Mouse (Mus musculus) heart, postnatal 0 days (tissue): Measurements from ENCODE around the gene Mis18a. TPM values are rescaled to one million over a fixed set of nuclear protein-coding genes. Genes with fewer than 3 reads are reported as not detected.

Source experiments
- ATAC-seq: fragments of 200-750 bp; cut with Nextera tagmentation; 2 replicates; pipeline ENCODE4 v1.8.0; 2017; ENCODE audit warnings: low read depth, moderate number of reproducible peaks, moderate library complexity; ENCODE audit not compliant: insufficient read depth
- DNase-seq: peaks from one replicate; pipeline ENCODE4 v3.0.0-alpha.2; 2016; ENCODE audit warnings: low spot score
- H3K27ac ChIP-seq: fragments of 300-500 bp; sonication (generic); 2 replicates; pipeline ENCODE4 v1.5.1; 2014; ENCODE audit warnings: low read depth, mild to moderate bottlenecking
- H3K27me3 ChIP-seq: fragments of 300-500 bp; sonication (generic); 2 replicates; pipeline ENCODE4 v1.6.1; 2014; ENCODE audit warnings: low read length, mixed read lengths; ENCODE audit not compliant: control insufficient read depth, insufficient read depth
- H3K36me3 ChIP-seq: fragments of 300-500 bp; sonication (generic); replicated peaks from 2 replicates; pipeline ENCODE4 v1.6.1; 2014; ENCODE audit warnings: low read length, mixed read lengths; ENCODE audit not compliant: control insufficient read depth, insufficient read depth
- H3K4me1 ChIP-seq: fragments of 300-500 bp; sonication (generic); 2 replicates; pipeline ENCODE4 v1.6.1; 2014; ENCODE audit warnings: antibody characterized with exemption; ENCODE audit not compliant: control insufficient read depth, insufficient read depth
- H3K4me2 ChIP-seq: fragments of 300-500 bp; sonication (generic); 2 replicates; pipeline ENCODE4 v1.6.1; 2014; ENCODE audit warnings: low read depth, mild to moderate bottlenecking, low read length, moderate library complexity
- H3K4me3 ChIP-seq: fragments of 300-500 bp; sonication (generic); 2 replicates; pipeline ENCODE4 v1.5.1; 2014; ENCODE audit warnings: low read depth, low read length
- H3K9ac ChIP-seq: fragments of 300-500 bp; sonication (generic); replicated peaks from 2 replicates; pipeline ENCODE4 v1.6.1; 2014; ENCODE audit warnings: low read depth, low read length, mixed read lengths
- H3K9me3 ChIP-seq: fragments of 300-500 bp; sonication (generic); replicated peaks from 2 replicates; pipeline ENCODE4 v1.6.1; 2016; ENCODE audit warnings: low read length; ENCODE audit not compliant: control insufficient read depth
- CTCF ChIP-seq: IDR thresholded peaks from 2 replicates; pipeline ENCODE4 v1.5.1; 2016; ENCODE audit warnings: antibody characterized with exemption, control low read depth, low read depth
- EP300 ChIP-seq: IDR thresholded peaks from 2 replicates; pipeline ENCODE4 v1.6.1; 2016; ENCODE audit warnings: antibody characterized with exemption, low read depth
- WGBS: fragments of 180-500 bp; shearing (Covaris S2); extraction: QIAGEN DNeasy Blood & Tissue Kit; methylation state at CpG from one replicate; pipeline ENCODE4 v1.1.7; 2014; 5-methylcytosine and 5-hydroxymethylcytosine counted together
- polyA plus RNA-seq: library from polyadenylated mRNA; unstranded; fragments of >200 nt; fragmentation: Nextera tagmentation; extraction: Ambion mirVana; gene quantifications from 2 replicates; pipeline ENCODE4 v1.2.1, GENCODE M21; 2015
- total RNA-seq: library from RNA; depleted of rRNA; stranded (reverse); fragments of >200 nt; gene quantifications from 2 replicates; pipeline ENCODE4 v1.2.3, GENCODE M21; 2014; ENCODE audit warnings: low replicate concordance

Mis18a gene
- total and polyA plus RNA-seq, 2 experiments from 2014 or later = 13.2 to 21.2 TPM

- Histone ChIP-seq H3K9ac (no peak overlapping the region), H3K4me3 (no peak overlapping the region), H3K9me3 (no peaks in the 10 kb centered on the region), H3K4me2 (no peak overlapping the region), H3K27ac (no peak overlapping the region), H3K4me1 (0 out of 2 replicates have a peak, but pooled peaks cover 3% of the 10 kb centered on the region), H3K36me3 (no peaks in the 10 kb centered on the region), H3K27me3 (no peaks in the 10 kb centered on the region)
- TF ChIP-seq CTCF (no peak), EP300 (no peak)
- 91% methylated on average over 5 of the region's 5 CpGs for WGBS
- DNase-seq = no peak
- no peak for ATAC-seq
Measured at GRCm38 (mm10) chr16:90693625-90694024, 33.6 kb downstream of the Mis18a start.

GRCm38 (mm10) chr16:90692704-90693385 lies 34.4 kb downstream of the Mis18a start:
- no peak for TF ChIP-seq EP300
- no peak for TF ChIP-seq CTCF
- Histone ChIP-seq H3K4me2 (no peak overlapping the region), H3K4me3 (no peak overlapping the region), H3K9me3 (no peaks in the 10 kb centered on the region), H3K9ac (no peak overlapping the region), H3K4me1 (0 out of 2 replicates have a peak, but pooled peaks cover 3% of the 10 kb centered on the region), H3K27ac (no peak overlapping the region), H3K27me3 (no peaks in the 10 kb centered on the region), H3K36me3 (no peaks in the 10 kb centered on the region)
- WGBS = 72% methylated on average over 15 of the region's 15 CpGs
- ATAC-seq = no peak
- no peak for DNase-seq

GRCm38 (mm10) chr16:90687687-90688263 lies 39.4 kb downstream of the Mis18a start:
- Histone ChIP-seq H3K9ac (no peak overlapping the region), H3K27ac (no peak overlapping the region), H3K9me3 (no peaks in the 10 kb centered on the region), H3K27me3 (no peaks in the 10 kb centered on the region), H3K4me1 (no peaks in the 10 kb centered on the region), H3K36me3 (no peaks in the 10 kb centered on the region), H3K4me2 (no peak overlapping the region), H3K4me3 (no peak overlapping the region)
- 76% methylated on average over 12 of the region's 12 CpGs for WGBS
- DNase-seq (no peak), ATAC-seq (no peak)
- TF ChIP-seq EP300 = no peak
- TF ChIP-seq CTCF = no peak

- no peak overlapping the region for H3K27ac ChIP-seq
- WGBS = 51% methylated on average over 4 of the region's 5 CpGs
- ATAC-seq (no peak), DNase-seq (no peak)
- no peaks in the 10 kb centered on the region for H3K36me3 ChIP-seq
- no peak overlapping the region for H3K9ac ChIP-seq
- no peak overlapping the region for H3K4me2 ChIP-seq
- H3K4me3 ChIP-seq = no peak overlapping the region
- no peaks in the 10 kb centered on the region for H3K4me1 ChIP-seq
- TF ChIP-seq EP300 = no peak
- TF ChIP-seq CTCF = no peak
- no peaks in the 10 kb centered on the region for H3K9me3 ChIP-seq
- no peaks in the 10 kb centered on the region for H3K27me3 ChIP-seq
Measured at GRCm38 (mm10) chr16:90687011-90687410, 40.2 kb downstream of the Mis18a start.

GRCm38 (mm10) chr16:90684092-90684491 lies 43.1 kb downstream of the Mis18a start:
- no peak for TF ChIP-seq CTCF
- H3K36me3 ChIP-seq = no peaks in the 10 kb centered on the region
- no peak overlapping the region for H3K4me2 ChIP-seq
- no peaks in the 10 kb centered on the region for H3K4me1 ChIP-seq
- no peak for ATAC-seq
- H3K4me3 ChIP-seq = no peak overlapping the region
- 49% methylated on average over 5 of the region's 5 CpGs for WGBS
- no peaks in the 10 kb centered on the region for H3K27me3 ChIP-seq
- no peak for DNase-seq
- H3K9me3 ChIP-seq = no peaks in the 10 kb centered on the region
- no peak overlapping the region for H3K9ac ChIP-seq
- H3K27ac ChIP-seq = no peak overlapping the region
